Mouse (Mus musculus): ENCODE measurements around the gene Eefsec.

GRCm38 (mm10) chr6:88358210-88358609, 88.1 kb downstream of the Eefsec start:
- TF ChIP-seq POLR2A (IDR thresholded peaks at IDR 0.05; ENCODE audit: borderline replicate concordance, extremely low read depth, insufficient read depth, insufficient read length, poor library complexity, severe bottlenecking) (no peak), CTCF (IDR thresholded peaks at IDR 0.05; ENCODE audit: borderline replicate concordance, extremely low read depth, insufficient read depth, insufficient read length) (no peak)
